Mouse (Mus musculus): Measurements from ENCODE around the gene Inpp5a.

Gene Inpp5a

GRCm38 (mm10) chr7:139472865-139473549 lies 84.1 kb downstream of the Inpp5a start:
- DNase-seq (ENCODE audit: low read depth, low spot score) = peak; percentile 76

- DNase-seq (ENCODE audit: low read depth, low spot score) = no peak
These were observed 87.0 kb downstream of the Inpp5a start for GRCm38 (mm10) chr7:139475896-139476295.

- no peak for DNase-seq (ENCODE audit: low read depth, low spot score)
These were observed 87.8 kb downstream of the Inpp5a start for GRCm38 (mm10) chr7:139476700-139477099.

- DNase-seq (ENCODE audit: low read depth, low spot score) = no peak
These were observed 88.8 kb downstream of the Inpp5a start for GRCm38 (mm10) chr7:139477748-139478147.

GRCm38 (mm10) chr7:139479077-139479476 lies 90.2 kb downstream of the Inpp5a start:
- no peak for DNase-seq (ENCODE audit: low read depth, low spot score)

- no peak for DNase-seq (ENCODE audit: low read depth, low spot score)
These were observed 90.7 kb downstream of the Inpp5a start for GRCm38 (mm10) chr7:139479626-139480025.

GRCm38 (mm10) chr7:139484206-139484955 lies 95.5 kb downstream of the Inpp5a start:
- DNase-seq (ENCODE audit: low read depth, low spot score) = peak; percentile 48

GRCm38 (mm10) chr7:139489721-139490211 lies 100.9 kb downstream of the Inpp5a start:
- DNase-seq (ENCODE audit: low read depth, low spot score) = no peak

GRCm38 (mm10) chr7:139492351-139492750 lies 103.4 kb downstream of the Inpp5a start:
- DNase-seq (ENCODE audit: low read depth, low spot score) = no peak

GRCm38 (mm10) chr7:139492946-139493345 lies 104.0 kb downstream of the Inpp5a start:
- no peak for DNase-seq (ENCODE audit: low read depth, low spot score)

GRCm38 (mm10) chr7:139495791-139496190 lies 106.9 kb downstream of the Inpp5a start:
- DNase-seq (ENCODE audit: low read depth, low spot score) = no peak

GRCm38 (mm10) chr7:139498038-139498625 lies 109.2 kb downstream of the Inpp5a start:
- DNase-seq (ENCODE audit: low read depth, low spot score) = no peak

GRCm38 (mm10) chr7:139504064-139504463 lies 115.2 kb downstream of the Inpp5a start:
- DNase-seq (ENCODE audit: low read depth, low spot score) = peak; percentile 21

- no peak for DNase-seq (ENCODE audit: low read depth, low spot score)
These were observed 117.9 kb downstream of the Inpp5a start for GRCm38 (mm10) chr7:139506677-139507412.

- DNase-seq (ENCODE audit: low read depth, low spot score) = no peak
These were observed 120.0 kb downstream of the Inpp5a start for GRCm38 (mm10) chr7:139508938-139509337.

- peak; percentile 62 for DNase-seq (ENCODE audit: low read depth, low spot score)
These were observed 127.2 kb downstream of the Inpp5a start for GRCm38 (mm10) chr7:139515959-139516660.

- no peak for DNase-seq (ENCODE audit: low read depth, low spot score)
These were observed 127.7 kb downstream of the Inpp5a start for GRCm38 (mm10) chr7:139516661-139517016.

- no peak for DNase-seq (ENCODE audit: low read depth, low spot score)
These were observed 129.4 kb downstream of the Inpp5a start for GRCm38 (mm10) chr7:139518352-139518751.

GRCm38 (mm10) chr7:139528309-139529076 lies 139.6 kb downstream of the Inpp5a start:
- no peak for DNase-seq (ENCODE audit: low read depth, low spot score)

GRCm38 (mm10) chr7:139529208-139529607 lies 140.3 kb downstream of the Inpp5a start:
- no peak for DNase-seq (ENCODE audit: low read depth, low spot score)
